In genomic region chr10:37907731-37908130, GRCm38 (mm10) we compare ENCODE assay signal across 14 mouse cellular contexts.
DNase-seq lines count a peak whose midpoint lies in the region; ATAC-seq and TF ChIP-seq lines count a peak whose summit lies in the region.
"Had no signal": no experiment of that assay in that cellular context is flagged by ENCODE, and none has a peak within 500 bp of the region (broad histone marks: within the 10 kb centered on the region; RNA-seq: fewer than 3 reads in every experiment).

No protein-coding gene starts in this region.

- H3K4me2 ChIP-seq in forebrain, embryonic 13.5 days: no peak overlapping the region
- H3K4me2 ChIP-seq in lung, postnatal 0 days (replicated peaks; ENCODE audit: low read depth, low read length): no peak overlapping the region
- H3K4me2 ChIP-seq: embryonic facial prominence, embryonic 13.5 days; liver, embryonic 11.5 days; neural tube, embryonic 15.5 days had no signal

- no peak for TF ChIP-seq POLR2A in thymus, adult 2 months (IDR thresholded peaks at IDR 0.05; ENCODE audit: control insufficient read depth, extremely low read depth, insufficient read depth, low read length, poor library complexity)

- no peak for TF ChIP-seq CTCF in thymus, adult 2 months (IDR thresholded peaks at IDR 0.05; ENCODE audit: borderline replicate concordance, control insufficient read depth, extremely low read depth, insufficient read depth, low read length, poor library complexity)
- TF ChIP-seq CTCF in lung, postnatal 0 days (IDR thresholded peaks at IDR 0.05): no peak

- H3K36me3 ChIP-seq in forebrain, embryonic 13.5 days (ENCODE audit: poor library complexity, severe bottlenecking): no peaks in the 10 kb centered on the region
- H3K36me3 ChIP-seq in forebrain, embryonic 10.5 days (replicated peaks): no peaks in the 10 kb centered on the region
- H3K36me3 ChIP-seq in thymus, adult 2 months (ENCODE audit: control insufficient read depth, insufficient read depth, low read length): no peaks in the 10 kb centered on the region
- no peaks in the 10 kb centered on the region for H3K36me3 ChIP-seq in lung, postnatal 0 days (ENCODE audit: insufficient read depth, low read length)
- H3K36me3 ChIP-seq: embryonic facial prominence, embryonic 13.5 days; G1E; neural tube, embryonic 15.5 days had no signal

- H3K27me3 ChIP-seq in forebrain, embryonic 13.5 days: no peaks in the 10 kb centered on the region
- H3K27me3 ChIP-seq in forebrain, embryonic 10.5 days (ENCODE audit: poor library complexity, severe bottlenecking): no peaks in the 10 kb centered on the region
- no peaks in the 10 kb centered on the region for H3K27me3 ChIP-seq in thymus, adult 2 months (ENCODE audit: control insufficient read depth, insufficient read depth, low read length)
- H3K27me3 ChIP-seq in lung, postnatal 0 days (replicated peaks; ENCODE audit: insufficient read depth, low read length): no peaks in the 10 kb centered on the region
- H3K27me3 ChIP-seq: embryonic facial prominence, embryonic 13.5 days; neural tube, embryonic 15.5 days had no signal

- no peak for DNase-seq in forebrain, embryonic 10.5 days (ENCODE audit: extremely low spot score, low spot score)
- peak; percentile 18 to 31 for DNase-seq in right cerebral cortex, adult 2 months (ENCODE audit: low spot score in 2 of 2)
- DNase-seq in right cerebral cortex, postnatal 4 days: no peak
- DNase-seq in frontal cortex, postnatal 36 days (ENCODE audit: low spot score in 2 of 2): peak; percentile 4 to 34
- DNase-seq in telencephalon, adult 2 months (ENCODE audit: low read depth, low spot score): peak; percentile 63
- no peak for DNase-seq in thymus, adult 2 months
- DNase-seq in lung, postnatal 0 days (ENCODE audit: low spot score): no peak
- DNase-seq: adrenal gland, postnatal 14 days; kidney, postnatal 4 days had no signal

- TF ChIP-seq EP300 in lung, postnatal 0 days (IDR thresholded peaks at IDR 0.05): no peak

- H3K27ac ChIP-seq in forebrain, embryonic 13.5 days: no peak overlapping the region
- H3K27ac ChIP-seq in forebrain, embryonic 10.5 days: no peak overlapping the region
- H3K27ac ChIP-seq in thymus, adult 2 months (ENCODE audit: control insufficient read depth, insufficient read depth, low read length): no peak overlapping the region
- no peak overlapping the region for H3K27ac ChIP-seq in lung, postnatal 0 days (ENCODE audit: low read length)
- H3K27ac ChIP-seq: embryonic facial prominence, embryonic 13.5 days; neural tube, embryonic 15.5 days had no signal

- ATAC-seq in forebrain, embryonic 13.5 days: peak; percentile 81
- no peak for ATAC-seq in lung, postnatal 0 days

- H3K4me3 ChIP-seq in forebrain, embryonic 13.5 days: no peak overlapping the region
- no peak overlapping the region for H3K4me3 ChIP-seq in forebrain, embryonic 10.5 days
- no peak overlapping the region for H3K4me3 ChIP-seq in thymus, adult 2 months (ENCODE audit: control insufficient read depth, insufficient read depth, low read length)
- no peak overlapping the region for H3K4me3 ChIP-seq in lung, postnatal 0 days (ENCODE audit: low read depth, low read length)
- H3K4me3 ChIP-seq: embryonic facial prominence, embryonic 13.5 days; neural tube, embryonic 15.5 days had no signal

- no peaks in the 10 kb centered on the region for H3K4me1 ChIP-seq in forebrain, embryonic 13.5 days
- no peaks in the 10 kb centered on the region for H3K4me1 ChIP-seq in forebrain, embryonic 10.5 days
- no peaks in the 10 kb centered on the region for H3K4me1 ChIP-seq in thymus, adult 2 months (replicated peaks; ENCODE audit: control insufficient read depth, insufficient read depth, low read length)
- no peaks in the 10 kb centered on the region for H3K4me1 ChIP-seq in lung, postnatal 0 days (ENCODE audit: insufficient read depth, low read depth, low read length)
- H3K4me1 ChIP-seq: embryonic facial prominence, embryonic 13.5 days; neural tube, embryonic 15.5 days had no signal

- H3K9me3 ChIP-seq in forebrain, embryonic 13.5 days (replicated peaks): no peaks in the 10 kb centered on the region
- no peaks in the 10 kb centered on the region for H3K9me3 ChIP-seq in forebrain, embryonic 10.5 days
- no peaks in the 10 kb centered on the region for H3K9me3 ChIP-seq in lung, postnatal 0 days (ENCODE audit: low read length)
- H3K9me3 ChIP-seq: embryonic facial prominence, embryonic 13.5 days; G1E; neural tube, embryonic 15.5 days had no signal

- H3K9ac ChIP-seq in forebrain, embryonic 13.5 days: no peak overlapping the region
- no peak overlapping the region for H3K9ac ChIP-seq in lung, postnatal 0 days (replicated peaks; ENCODE audit: low read depth)
- H3K9ac ChIP-seq: embryonic facial prominence, embryonic 13.5 days; neural tube, embryonic 15.5 days had no signal

- 69% methylated on average over 1 of the region's 1 CpGs for WGBS in forebrain, embryonic 13.5 days
- 37% methylated on average over 1 of the region's 1 CpGs for WGBS in forebrain, embryonic 10.5 days
- 95% methylated on average over 1 of the region's 1 CpGs for WGBS in thymus, adult 2 months
- WGBS in lung, postnatal 0 days: 37% methylated on average over 1 of the region's 1 CpGs

Comparison
In these comparisons a context has a peak if more than half of its experiments do, and no peak if none do; other contexts are left out.
1. DNase-seq: peak in right cerebral cortex, adult 2 months (2 of 2), frontal cortex, postnatal 36 days (2 of 2) and telencephalon, adult 2 months (single experiment); none in forebrain, embryonic 10.5 days (single experiment), right cerebral cortex, postnatal 4 days (single experiment), thymus, adult 2 months (single experiment) and lung, postnatal 0 days (single experiment).